Mouse (Mus musculus): ENCODE data around the gene Mrpl37. TPM values are rescaled to one million over a fixed set of nuclear protein-coding genes. Genes with fewer than 3 reads are reported as not detected.
"Not testable (repeated sequence)": the region's sequence is repeated elsewhere in the genome, so short reads cannot be mapped to it uniquely, and the experiment has no call there.

Gene Mrpl37
- total RNA-seq (2021): 10 to 100 TPM; 64.9 to 67.0 TPM
- long read RNA-seq, experiment 1, transcript Mrpl37-201 (7 exons, 1,498 nt): major isoform, 48 of 51 reads
- long read RNA-seq, experiment 1, partial matches to known transcripts: 1 of 51 reads
- long read RNA-seq, experiment 1, other reads (novel, unspliced or antisense): 2 of 51 reads
- long read RNA-seq, experiment 2, transcript Mrpl37-201 (7 exons, 1,498 nt): major isoform, 45 of 53 reads
- long read RNA-seq, experiment 2, partial matches to known transcripts: 2 of 53 reads
- long read RNA-seq, experiment 2, other reads (novel, unspliced or antisense): 5 of 53 reads

DNA sequence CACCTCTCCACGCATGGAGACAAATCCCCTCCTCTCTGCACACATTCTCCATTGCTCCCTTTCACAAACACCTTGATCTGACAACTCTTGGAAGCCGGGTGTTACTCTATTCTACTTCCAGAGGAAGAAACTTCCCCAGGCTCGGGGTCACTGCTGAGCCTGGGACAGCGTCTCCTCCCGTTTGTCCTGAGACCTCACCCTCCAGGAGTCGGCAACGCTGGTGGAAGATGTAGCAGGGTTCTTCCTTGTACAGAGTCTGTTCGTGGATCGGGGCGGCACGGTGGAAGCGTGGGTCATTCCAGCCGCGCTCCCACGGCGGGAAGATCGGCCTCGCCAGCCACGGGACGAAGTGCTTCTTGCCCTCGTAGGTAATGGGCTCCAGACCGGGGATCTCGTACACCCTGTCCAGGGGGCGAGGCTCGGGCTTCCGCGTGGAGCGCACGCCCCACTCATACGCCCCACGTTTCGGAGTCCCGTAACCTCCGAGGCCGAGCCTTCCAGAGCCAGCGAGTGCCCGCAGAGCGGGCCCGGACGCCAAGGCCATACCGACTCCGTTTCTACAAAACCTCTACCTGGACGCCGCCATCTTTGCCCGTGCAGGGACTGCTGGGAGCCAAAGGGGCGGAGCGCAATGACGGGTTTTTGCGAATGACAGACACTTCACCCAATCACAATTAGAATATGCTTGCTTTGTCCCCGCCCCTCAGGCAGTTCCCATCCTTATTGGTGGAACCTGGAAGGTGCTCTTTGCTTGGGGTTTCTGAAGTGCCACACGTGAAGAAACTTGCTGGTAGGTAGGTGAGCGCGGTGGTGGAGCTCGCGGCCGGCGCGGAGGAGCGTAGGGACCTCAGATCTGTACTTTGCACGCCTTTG is at the start of gene Mrpl37, which contains the start of gene Cyb5rl:
TSS of gene Mrpl37 (minus strand) at position 617 of the 873 bp plus-strand sequence.
TSS of gene Cyb5rl (plus strand) at position 737 of the 873 bp plus-strand sequence.
- peak; percentile 97 for DNase-seq (ENCODE audit: low spot score in 2 of 2)
- intact Hi-C loops (cut with DNase I): loop anchor here (5.0 kb wide), 2 partner anchors 96 to 229 kb away; no protein-coding TSS in a partner anchor

GRCm38 (mm10) chr4:107114278-107114677 is 47.6 kb upstream of the Mrpl37 start:
- intact Hi-C loops (cut with DNase I): no loop called here
- no peak for DNase-seq (ENCODE audit: low spot score in 2 of 2)

- DNase-seq (ENCODE audit: low spot score in 2 of 2); intact Hi-C loops (cut with DNase I): not testable (repeated sequence)
Measured at GRCm38 (mm10) chr4:107109181-107109580, 42.5 kb upstream of the Mrpl37 start.

DNA sequence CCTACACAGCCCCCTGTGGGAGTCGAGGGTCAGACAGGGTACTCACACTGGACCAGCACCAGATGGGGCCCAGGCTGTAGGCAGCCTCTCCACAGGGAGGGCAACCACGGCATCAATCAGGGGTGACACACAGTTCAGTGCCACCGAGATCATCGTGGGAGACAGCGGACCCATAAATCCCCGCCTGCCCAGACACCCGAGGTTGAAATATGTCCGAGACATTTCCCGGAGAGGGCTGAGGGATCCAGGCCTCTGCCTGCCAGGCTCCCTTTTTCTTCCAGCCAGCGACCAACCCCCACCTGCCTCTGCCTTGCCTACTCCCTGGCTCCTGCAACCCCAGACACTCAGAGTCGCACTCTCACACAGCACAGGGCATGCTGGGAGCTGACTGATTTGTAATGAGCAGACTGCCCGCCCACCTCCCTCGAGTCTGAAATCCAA is 41.6 kb upstream of the Mrpl37 start:
- intact Hi-C loops (cut with DNase I): no loop called here
- peak; percentile 34 to 37 for DNase-seq (ENCODE audit: low spot score in 2 of 2)

DNA sequence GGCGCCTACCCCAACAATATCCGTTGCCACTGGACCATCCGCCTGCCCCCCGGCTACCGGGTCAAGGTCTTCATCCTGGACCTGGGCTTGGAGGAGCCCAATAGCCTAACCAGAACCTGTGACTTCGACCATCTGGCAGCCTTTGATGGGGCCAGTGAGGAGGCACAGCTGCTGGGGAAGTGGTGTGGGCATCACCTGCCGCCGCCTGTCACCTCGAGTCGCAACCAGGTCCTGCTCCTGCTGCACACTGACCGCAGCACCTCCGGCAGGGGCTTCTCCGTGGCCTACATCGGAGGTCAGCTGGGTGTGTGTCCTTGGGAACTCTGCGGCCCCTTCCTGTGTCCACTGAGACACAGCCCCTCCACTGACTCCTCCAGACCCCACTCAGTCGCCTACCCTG is 40.1 kb upstream of the Mrpl37 start:
- DNase-seq (ENCODE audit: low spot score in 2 of 2): no peak
- intact Hi-C loops (cut with DNase I): no loop called here

DNA sequence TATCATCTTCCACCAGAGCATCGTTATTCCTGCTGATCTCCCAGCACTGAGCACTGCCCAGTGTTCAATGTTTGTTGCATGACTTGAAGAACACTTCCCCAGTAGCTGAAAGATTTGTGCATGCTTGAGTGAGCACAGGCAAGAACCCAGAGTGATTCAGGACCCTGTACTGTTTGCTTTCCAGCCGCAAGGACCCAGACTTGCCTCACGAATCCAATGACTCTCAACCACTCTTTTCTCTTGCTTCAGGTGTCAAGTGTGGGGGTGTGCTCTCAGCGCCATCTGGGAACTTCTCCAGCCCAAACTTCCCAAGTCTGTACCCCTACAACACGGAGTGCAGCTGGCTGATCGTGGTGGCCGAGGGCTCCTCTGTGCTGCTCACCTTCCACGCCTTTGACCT is 35.6 kb upstream of the Mrpl37 start:
- no peak for DNase-seq (ENCODE audit: low spot score in 2 of 2)
- intact Hi-C loops (cut with DNase I): no loop called here

DNA sequence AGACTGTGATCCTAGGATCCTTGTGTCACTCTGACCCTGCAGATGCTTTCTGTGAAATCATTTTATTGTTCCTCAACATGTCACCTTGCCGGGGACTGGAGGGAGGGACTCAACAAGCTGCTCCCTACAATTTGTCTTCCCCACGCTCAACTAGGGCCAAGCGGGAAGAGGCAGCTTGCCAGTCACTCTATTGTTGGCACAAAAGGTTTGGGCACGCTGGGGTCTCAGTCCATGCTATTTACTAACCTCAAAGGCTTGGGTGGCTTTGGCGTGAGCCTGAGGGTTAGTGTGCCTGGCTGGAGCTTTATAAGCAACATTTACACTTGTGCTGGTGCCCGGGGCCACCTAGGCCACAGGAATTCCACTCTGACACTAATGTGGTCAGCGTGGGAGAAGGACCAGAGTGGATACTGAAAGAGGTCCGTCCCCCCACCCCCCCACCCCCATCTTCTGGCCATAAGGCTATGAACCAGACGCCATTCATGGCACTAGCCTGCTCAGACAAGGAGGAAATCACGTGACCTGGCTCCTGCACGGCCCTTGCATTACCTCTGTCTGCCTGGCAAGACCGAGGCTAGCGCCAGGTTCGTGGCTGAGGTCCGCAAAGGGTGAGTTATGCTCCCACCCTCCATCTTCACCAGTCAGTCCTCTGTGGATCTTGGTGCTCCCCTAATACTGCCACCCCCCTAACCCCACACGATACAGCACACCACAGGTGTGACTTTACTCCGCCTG is 32.3 kb upstream of the Mrpl37 start:
- intact Hi-C loops (cut with DNase I): no loop called here

DNA sequence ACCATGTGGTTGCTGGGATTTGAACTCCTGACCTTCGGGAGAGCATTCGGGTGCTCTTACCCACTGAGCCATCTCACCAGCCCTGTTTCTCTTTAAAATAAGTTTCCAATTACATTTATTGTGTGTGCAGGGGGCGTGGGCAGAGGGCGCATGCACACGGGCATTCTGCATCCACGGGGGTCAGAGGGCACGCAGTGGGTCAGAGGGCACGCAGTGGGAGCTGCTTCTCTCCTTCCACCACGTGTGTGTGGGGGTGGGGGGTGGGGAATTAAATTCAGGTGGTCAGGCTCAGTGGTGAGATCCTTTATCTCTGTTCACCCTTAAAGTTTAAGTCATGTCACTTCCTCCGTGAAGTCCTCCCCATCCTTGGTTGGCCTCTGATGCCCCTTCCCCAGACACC is 31.7 kb upstream of the Mrpl37 start:
- no peak for DNase-seq (ENCODE audit: low spot score in 2 of 2)
- intact Hi-C loops (cut with DNase I): no loop called here

More for the DNA sequence above, 32.3 kb upstream of the Mrpl37 start:
- DNase-seq (ENCODE audit: low spot score in 2 of 2): no peak

GRCm38 (mm10) chr4:107097871-107098270 is 31.2 kb upstream of the Mrpl37 start:
- DNase-seq (ENCODE audit: low spot score in 2 of 2): no peak
- intact Hi-C loops (cut with DNase I): no loop called here

- intact Hi-C loops (cut with DNase I): no loop called here
- DNase-seq (ENCODE audit: low spot score in 2 of 2): no peak
Measured at GRCm38 (mm10) chr4:107096841-107097373, 30.2 kb upstream of the Mrpl37 start, which contains the start of gene Cdcp2. Gene Cdcp2, plus strand, starts transcription at chr4:107096891.

DNA sequence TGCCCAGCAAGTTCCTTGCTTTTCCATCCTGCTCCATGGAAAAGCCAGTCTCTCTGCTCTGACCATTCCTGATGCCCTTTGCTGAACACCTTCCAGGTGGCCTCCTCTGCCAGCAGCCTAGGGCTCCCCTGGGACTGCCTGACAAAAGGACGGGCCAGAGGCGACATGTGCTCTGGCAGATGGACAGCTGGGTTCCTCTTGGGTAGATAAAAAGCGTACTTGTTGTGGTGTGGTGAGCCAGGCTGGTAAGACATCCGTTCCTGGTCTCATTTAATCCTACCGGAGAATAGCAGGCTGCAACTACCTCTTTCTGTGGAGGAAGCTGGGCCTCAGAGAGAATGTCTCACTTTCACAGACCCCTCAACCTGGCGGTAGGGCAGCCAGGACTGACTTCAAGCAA is 29.4 kb upstream of the Mrpl37 start:
- no peak for DNase-seq (ENCODE audit: low spot score in 2 of 2)

DNA sequence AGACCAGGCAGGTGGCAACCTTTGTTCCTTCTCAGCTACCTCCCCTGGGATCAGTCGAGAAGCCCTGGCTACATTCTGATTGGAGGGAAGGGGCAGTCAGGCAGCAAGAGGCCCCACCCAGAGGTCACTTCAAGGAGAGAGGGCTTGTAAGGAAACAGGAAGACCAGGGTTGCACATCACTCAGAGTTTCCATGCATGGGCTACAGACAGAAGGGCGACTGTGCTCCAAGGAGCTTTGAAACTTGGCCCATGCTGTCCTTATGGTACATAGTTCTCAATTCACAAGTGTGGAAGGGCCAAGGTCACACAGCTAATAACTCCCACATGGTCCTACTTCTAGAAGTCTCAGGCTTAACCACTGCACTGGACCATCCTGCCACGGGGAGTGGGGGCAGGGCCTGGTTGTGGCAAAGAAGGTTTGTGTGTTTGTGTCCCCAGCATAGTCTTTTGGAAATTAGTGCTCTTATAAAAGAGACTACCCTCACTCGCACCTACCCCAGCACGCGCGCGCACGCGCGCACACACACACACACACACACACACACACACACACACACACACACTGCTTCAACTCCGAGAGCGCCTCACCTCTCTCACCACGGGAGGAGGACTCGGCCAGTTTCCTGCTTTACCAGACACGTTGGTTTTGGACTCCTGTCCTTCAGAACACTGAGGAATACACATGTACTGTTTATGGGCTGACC is 28.0 kb upstream of the Mrpl37 start:
- intact Hi-C loops (cut with DNase I): no loop called here
- no peak for DNase-seq (ENCODE audit: low spot score in 2 of 2)

More for the DNA sequence above, 29.4 kb upstream of the Mrpl37 start:
- intact Hi-C loops (cut with DNase I): no loop called here

DNA sequence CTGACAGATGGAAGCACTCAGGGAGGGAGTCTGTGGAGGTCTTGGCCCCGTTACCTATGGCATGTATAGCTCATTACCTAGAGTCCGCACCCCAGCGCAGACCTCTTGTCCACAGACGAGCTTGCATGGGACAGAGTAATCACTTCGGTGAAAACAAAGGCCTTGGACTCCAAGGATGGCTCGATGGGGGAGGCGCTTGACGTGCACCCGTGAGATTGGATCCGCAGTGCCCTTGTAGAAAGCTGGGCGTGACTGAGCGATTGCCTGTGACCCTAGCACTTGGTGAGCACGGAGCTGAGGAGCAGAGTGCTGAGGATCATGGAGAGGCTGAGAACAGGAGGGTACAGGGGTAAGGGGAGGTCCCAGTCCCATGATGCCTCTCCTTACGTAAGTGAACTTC is 25.0 kb upstream of the Mrpl37 start:
- intact Hi-C loops (cut with DNase I): no loop called here
- no peak for DNase-seq (ENCODE audit: low spot score in 2 of 2)

DNA sequence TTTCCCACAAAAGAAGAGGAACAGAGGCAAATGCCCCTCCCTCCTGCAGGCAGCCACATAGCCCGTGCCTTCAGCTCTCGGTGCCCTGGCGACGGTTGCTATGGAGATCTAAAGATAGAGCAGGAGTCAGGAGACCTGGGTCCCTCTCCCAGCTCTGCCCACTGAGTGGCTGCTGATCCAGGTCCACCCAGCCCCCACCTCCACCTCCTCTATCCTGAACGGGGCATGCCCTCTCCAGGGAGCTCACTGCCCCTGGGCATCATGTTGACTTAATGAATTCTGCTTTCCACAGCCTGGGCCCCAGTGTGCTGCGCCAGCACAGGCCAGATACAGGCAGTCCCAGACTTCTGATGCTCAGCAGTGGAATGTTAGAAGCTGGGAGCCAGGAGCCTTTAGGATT is 18.2 kb upstream of the Mrpl37 start:
- intact Hi-C loops (cut with DNase I): no loop called here
- DNase-seq (ENCODE audit: low spot score in 2 of 2): peak; percentile 81 to 92

- intact Hi-C loops (cut with DNase I): no loop called here
- peak in 1 of 2 experiments; percentile 42 for DNase-seq (ENCODE audit: low spot score in 2 of 2)
Measured at GRCm38 (mm10) chr4:107084343-107084742, 17.7 kb upstream of the Mrpl37 start.

DNA sequence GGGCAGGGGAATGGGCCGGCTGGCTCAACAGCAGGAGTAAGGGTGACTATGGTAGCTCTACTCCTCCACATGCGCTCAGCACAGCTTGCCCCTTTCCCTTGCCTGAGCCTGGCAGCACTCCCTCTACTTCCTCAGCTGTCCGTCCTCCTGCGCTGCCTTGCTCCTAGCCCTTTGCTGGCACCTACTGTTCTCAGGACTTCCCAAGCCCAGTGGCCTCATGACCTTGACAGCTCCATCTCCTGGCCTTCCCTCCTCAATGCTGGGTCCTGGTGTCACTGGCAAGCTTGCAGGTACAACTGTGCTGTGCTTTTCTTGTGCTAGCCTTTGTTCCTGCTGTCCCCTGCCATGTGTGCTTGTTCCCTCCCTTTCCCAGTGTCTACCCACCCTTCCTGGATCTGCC is 16.5 kb upstream of the Mrpl37 start:
- intact Hi-C loops (cut with DNase I): no loop called here
- DNase-seq (ENCODE audit: low spot score in 2 of 2): no peak

GRCm38 (mm10) chr4:107082185-107082584 is 15.5 kb upstream of the Mrpl37 start:
- no peak for DNase-seq (ENCODE audit: low spot score in 2 of 2)
- intact Hi-C loops (cut with DNase I): no loop called here

- intact Hi-C loops (cut with DNase I): no loop called here
- no peak for DNase-seq (ENCODE audit: low spot score in 2 of 2)
Measured at GRCm38 (mm10) chr4:107079716-107080115, 13.0 kb upstream of the Mrpl37 start.

- no peak for DNase-seq (ENCODE audit: low spot score in 2 of 2)
- intact Hi-C loops (cut with DNase I): no loop called here
Measured at GRCm38 (mm10) chr4:107078894-107079293, 12.2 kb upstream of the Mrpl37 start.

All from left cerebral cortex, postnatal 14 days (tissue).